Mouse (Mus musculus): ENCODE measurements around the gene Lmo7.

Gene Lmo7

GRCm38 (mm10) chr14:101837176-101837575, 107.4 kb downstream of the Lmo7 start:
- no peak for DNase-seq (ENCODE audit: low spot score)

DNA sequence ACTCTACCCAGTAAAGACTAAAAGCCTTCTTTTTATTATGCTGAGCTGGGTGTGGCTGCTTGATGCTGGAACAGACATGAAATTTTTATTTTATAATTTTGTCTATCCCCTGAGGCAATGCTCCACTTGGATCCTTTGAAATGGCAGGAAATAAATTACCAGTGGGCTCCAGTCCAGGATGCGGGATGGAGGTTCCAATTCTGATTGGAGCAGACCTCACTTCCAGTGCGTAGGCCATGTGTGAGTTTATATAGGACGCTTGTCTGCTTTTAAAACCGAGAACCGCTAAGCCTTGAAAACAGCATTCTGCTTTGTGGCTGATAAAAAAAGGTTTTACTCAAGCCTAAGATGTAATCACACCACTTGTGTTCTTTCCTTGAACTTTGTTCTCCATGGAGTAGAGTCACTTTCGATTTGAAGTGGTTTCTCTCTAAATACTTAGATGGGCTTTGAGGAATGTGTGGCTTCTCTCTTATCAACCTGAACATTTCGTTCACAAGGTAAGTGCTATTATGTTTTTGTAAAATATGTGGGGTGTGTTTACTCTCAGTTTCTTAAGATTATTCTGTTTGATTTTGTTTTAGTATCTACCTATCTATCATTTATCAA, 108.6 kb downstream of the Lmo7 start:
- peak; percentile 12 for DNase-seq (ENCODE audit: low spot score)

DNA sequence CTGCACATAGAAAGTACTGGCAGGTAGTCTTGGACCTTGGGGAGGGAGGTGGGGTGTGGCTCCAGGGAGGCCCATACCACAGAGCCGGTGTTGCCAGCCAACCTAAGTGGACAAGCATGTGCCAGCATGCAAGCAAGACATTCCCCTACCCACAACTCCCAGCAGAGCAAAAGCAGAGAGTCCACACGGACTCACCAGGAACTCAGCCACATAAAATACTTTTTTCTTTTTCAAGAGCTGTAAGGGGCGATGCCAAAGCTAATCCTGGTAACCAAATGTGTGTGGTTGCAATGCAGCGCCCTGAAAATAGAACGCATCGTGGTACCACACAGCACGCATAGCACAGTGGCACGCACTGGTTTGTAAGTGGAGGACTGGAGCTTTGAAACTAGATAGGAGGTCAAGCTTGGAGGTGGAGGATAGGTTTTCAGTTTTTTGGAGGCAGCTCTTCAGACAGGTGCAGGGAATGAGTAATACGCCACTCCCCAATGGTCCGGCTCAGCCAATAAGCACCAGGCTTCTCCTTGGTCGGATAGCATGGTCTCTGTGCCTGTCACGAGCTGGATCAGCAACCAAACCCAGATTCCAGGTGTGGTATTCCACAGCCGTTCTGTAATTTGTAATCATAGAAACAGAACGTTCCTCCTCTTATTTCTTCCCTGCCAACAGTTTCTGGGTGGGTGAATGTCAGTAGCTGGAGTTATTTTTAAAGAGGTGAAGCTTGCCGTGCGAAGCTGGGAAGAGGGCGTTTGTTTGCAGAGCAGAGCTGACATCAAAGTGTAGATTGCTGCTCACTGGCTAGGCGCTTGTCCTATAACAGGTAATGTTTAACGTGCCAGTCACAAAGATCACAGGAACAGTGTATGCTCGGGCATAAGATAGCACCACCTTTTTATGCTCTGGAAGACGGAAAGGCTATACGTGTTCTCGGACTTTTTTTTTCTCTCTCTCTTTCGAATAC, 110.3 kb downstream of the Lmo7 start:
- peak; percentile 77 for DNase-seq (ENCODE audit: low spot score)

- no peak for DNase-seq (ENCODE audit: low spot score)
Observed at GRCm38 (mm10) chr14:101841271-101841670, 111.5 kb downstream of the Lmo7 start.

DNA sequence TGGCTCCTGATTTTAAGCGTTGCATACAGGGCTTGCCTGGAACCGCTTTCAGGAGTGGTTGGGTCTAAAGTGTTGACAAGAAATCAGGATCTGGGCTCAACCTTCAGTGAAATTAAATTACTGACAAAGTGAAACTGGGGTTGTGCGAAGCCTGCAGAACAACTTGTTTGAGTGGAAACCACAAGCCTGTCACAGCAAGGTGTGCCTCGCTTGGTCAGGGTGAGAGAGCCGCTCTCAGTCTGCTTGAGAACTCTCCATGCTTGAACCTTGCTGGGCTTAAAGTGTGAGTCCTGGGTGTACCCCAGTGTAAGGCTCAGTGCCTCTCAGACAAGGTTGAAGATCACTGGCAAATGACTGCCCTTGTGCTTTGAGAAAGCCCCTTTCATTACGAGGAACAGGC, 112.8 kb downstream of the Lmo7 start:
- peak; percentile 26 for DNase-seq (ENCODE audit: low spot score)

- no peak for DNase-seq (ENCODE audit: low spot score)
Observed at GRCm38 (mm10) chr14:101843443-101843842, 113.7 kb downstream of the Lmo7 start.

GRCm38 (mm10) chr14:101844467-101844866, 114.7 kb downstream of the Lmo7 start:
- DNase-seq (ENCODE audit: low spot score): no peak

- DNase-seq (ENCODE audit: low spot score): no peak
Observed at GRCm38 (mm10) chr14:101846097-101846882, 116.5 kb downstream of the Lmo7 start.

- no peak for DNase-seq (ENCODE audit: low spot score)
Observed at GRCm38 (mm10) chr14:101847520-101847919, 117.8 kb downstream of the Lmo7 start.

DNA sequence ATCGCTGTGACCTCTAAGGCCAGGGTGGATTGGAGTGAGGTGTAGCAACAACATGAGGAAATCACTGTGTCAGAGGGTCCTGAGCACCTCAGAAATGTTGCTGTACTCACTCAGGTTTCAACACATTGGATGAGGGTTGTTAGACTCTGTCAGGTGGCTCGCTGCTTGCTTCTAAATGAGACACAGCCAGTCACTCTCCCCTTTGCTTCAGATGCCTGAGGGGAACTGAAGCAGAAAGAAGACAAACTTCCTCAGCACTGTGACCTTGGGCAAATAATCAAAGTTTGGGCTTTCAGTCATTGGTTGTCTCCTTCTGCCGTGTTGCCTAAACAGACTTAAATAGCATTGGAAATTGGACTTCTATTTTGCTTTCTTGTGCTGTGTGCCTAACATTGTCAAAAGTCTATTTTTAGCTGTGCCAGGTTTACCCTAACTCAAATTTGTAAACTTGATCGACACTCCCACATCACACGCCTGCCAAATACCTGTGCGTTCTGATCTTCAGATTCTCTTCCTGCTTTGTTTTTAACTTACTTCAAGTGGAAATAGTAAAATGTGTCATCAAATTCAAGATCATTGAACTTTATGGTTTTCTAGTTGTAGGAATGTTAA, 122.9 kb downstream of the Lmo7 start:
- no peak for DNase-seq (ENCODE audit: low spot score)

DNA sequence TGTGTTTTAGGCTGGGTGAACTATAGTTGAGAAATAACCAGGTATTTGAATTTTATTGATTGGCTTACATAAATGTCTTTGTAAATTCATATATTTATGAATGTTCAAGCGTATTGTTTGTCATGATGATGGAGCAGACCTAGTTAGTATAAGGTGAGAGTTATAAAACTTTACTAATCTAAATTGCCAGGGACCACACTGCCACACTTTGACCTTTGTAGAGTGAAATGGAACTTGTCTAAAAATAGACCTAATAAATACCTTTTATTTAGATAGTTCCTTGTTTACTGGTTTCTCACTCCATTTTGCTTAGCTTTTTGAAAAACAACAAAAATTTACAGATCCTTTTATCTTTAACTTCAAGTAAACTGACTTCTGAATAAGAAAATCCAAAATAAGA, 123.5 kb downstream of the Lmo7 start:
- DNase-seq (ENCODE audit: low spot score): no peak

DNA sequence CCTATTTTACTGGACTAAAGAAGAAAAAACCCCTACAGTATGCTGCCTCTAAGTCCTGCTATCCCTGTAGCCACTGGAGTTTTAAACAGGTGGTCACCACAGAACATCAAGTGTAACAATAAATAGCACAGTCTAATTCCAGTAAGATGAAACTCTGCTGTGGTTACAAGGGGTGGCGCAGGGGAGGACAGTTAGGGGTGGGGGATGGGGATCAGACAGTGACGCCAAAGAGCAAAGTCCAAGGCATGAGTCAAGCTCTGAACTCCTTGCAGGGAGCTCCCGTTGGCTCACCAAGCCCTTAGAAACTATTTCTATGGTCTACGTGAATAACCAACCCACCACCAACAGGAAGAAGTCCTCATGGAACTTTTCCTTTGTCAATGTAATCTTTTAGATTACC, 124.0 kb downstream of the Lmo7 start:
- DNase-seq (ENCODE audit: low spot score): no peak

GRCm38 (mm10) chr14:101854226-101854625, 124.5 kb downstream of the Lmo7 start:
- DNase-seq (ENCODE audit: low spot score): no peak

DNA sequence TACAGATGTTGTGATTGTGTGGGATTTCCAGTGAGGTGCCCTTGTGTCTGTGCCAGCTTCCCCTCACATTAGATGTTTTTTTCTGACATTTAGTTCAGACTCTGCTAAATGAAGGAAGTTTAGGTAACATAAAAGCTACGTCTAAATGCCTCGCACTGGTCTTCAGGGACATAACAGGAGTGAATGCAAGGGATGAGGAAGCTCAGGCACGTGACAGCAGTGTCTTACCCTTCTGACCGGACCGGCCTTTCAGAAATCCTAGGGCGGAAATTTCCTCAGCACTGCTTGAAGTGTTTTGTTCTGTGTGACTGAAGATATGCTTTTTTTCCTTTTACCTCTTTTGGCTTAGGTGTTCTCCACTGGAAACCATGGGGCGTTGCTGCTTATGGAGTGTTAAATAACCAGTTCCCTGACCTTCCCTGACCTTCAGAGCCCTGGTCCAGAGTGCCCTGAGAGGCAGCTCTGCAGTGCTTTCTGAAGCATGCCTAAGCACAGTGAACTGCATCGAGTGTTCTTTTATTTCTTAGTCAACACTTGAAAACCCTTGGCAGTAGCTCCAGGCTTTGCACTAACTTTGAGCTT, 129.6 kb downstream of the Lmo7 start:
- DNase-seq (ENCODE audit: low spot score): no peak

DNA sequence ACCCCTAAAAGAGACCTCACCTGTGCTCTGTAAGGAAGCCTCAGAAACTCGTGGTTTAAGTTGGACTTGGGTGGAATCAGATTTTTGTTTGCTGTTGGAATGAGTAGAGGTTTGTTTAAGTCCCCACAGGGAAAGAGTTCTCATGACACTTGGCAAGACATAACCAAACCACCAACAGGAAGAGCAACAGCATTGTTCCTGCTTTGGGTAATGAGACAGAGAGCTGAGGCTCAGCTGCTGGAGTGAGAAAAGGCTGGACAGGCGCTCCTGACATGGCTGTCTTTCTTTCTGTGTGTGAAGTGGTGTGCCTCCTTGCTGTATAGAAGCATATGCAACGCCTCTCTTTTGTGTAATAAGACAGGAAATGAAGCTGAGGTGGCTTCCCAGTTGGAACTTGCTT, 132.3 kb downstream of the Lmo7 start:
- no peak for DNase-seq (ENCODE audit: low spot score)

DNA sequence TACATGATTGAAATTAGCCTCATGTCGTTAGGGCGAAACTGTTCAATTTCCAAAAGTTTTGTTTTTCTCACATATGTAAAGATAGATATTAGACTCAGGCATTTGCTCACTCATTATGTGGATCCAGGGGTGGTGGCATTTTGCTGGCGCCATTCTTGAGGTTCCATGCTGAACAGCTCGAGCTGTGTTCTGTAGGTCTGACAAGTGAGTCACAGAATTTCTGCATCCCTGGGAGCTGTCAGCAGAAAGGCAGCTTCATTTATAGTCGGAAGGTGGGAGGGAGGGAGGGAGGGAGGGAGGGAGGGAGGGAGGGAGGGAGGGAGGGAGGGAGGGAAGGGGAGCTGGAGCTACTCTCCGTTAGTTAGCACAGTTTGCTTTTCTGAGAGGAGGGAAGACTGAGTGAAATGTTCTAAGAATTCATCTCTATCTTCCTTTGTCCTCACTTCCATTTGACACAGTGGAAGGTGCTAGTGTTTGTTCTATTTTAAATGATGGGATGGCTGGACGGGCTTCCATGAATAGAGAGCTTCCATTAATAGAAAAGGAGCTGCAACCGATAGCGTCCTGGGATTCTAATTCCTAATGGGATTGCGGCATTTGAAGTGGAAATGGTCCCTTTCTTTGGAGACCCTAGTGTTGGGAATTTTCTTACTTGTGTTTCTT, 137.4 kb downstream of the Lmo7 start:
- no peak for DNase-seq (ENCODE audit: low spot score)

GRCm38 (mm10) chr14:101869145-101869544, 139.4 kb downstream of the Lmo7 start:
- peak; percentile 35 for DNase-seq (ENCODE audit: low spot score)

DNA sequence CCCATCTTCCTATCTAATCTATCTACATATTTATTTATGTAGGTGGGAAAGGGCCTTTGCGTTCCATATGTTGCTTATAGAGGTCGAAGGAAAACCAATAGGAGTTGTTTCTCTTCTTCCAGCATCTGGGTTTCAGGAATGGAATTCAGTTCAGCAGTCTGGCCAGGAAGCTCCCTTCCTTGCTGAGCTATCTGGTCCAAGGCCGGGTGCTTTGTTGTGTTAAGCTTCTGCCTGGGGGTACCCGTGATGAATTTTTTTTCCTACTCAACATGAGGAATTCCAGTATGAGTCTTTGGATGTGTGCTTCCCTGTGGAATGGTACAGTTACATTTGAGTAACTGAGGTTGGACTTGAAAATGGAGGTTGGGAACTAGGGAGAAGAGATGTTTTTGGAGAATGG, 139.9 kb downstream of the Lmo7 start:
- DNase-seq (ENCODE audit: low spot score): no peak

- peak; percentile 67 for DNase-seq (ENCODE audit: low spot score)
Observed at GRCm38 (mm10) chr14:101870171-101870902, 140.6 kb downstream of the Lmo7 start.

- no peak for DNase-seq (ENCODE audit: low spot score)
Observed at GRCm38 (mm10) chr14:101872846-101873245, 143.1 kb downstream of the Lmo7 start.

Data from urinary bladder, postnatal 14 days (tissue).